Mouse (Mus musculus) forelimb bud, embryonic 11.5 days (tissue): ENCODE data around the gene Kif19a.

Experiments used
- DNase-seq: peaks from one replicate; pipeline ENCODE4 v3.0.0-alpha.2; 2012; ENCODE audit warnings: low read depth, low spot score

The Kif19a gene

GRCm38 (mm10) chr11:114807686-114808427 is 42.7 kb downstream of the Kif19a start:
- DNase-seq = no peak

DNA sequence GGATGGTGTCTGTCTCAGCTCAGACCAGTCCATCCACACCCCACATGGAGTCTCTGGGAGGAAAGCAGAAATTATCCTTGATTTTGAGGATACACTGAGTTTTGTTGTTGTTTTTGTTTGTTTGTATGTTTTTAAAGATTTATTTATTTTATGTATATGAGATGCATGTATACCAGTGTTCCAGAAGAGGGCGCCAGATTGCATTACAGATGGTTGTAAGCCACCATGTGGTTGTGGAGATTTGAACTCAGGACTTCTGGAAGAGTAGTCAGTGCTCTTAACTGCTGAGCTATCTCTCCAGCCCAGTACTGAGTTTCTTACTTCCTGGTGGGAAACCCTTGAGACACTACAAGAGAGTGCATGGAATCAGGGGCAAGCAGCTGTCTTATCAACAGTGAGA is 44.2 kb downstream of the Kif19a start:
- DNase-seq = no peak

GRCm38 (mm10) chr11:114810344-114810743 is 45.2 kb downstream of the Kif19a start:
- no peak for DNase-seq

- peak; percentile 90 for DNase-seq
Measured at GRCm38 (mm10) chr11:114812731-114813240, 47.6 kb downstream of the Kif19a start.

DNA sequence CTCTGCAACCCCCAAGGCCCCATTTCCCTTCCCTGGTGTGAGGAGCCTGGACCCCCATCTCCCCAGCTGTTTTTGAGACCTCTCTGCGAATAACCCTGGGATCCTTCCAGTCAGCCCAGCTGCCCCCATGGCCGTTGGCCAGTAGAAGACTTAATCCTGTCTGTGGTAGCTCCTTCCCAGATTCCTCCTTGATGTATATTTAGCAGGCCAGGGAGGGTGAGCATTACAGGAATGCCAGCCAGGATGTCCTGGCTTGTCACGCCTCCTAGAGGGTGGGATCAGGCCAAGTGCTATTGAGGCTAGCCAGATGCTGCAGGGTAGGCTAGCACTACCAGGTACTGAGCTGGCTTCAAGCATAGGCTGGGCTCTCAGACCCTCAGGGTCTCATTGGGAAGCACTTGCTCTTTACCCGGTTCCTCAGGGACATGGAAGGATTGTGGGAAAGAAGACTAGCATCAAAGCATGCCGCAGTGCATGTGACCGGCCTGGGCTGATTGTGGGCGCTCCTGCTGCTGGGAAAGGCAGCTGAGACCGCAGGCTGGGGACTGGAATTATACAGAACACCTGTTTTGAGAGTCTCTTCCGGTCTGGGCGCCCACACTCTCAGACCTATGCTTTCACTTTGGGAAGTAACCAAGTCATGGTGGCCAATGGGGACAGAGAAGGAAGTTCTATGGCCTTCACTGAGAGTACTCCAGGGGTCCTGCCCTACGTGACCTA is 49.8 kb downstream of the Kif19a start:
- no peak for DNase-seq

GRCm38 (mm10) chr11:114816934-114817333 is 51.7 kb downstream of the Kif19a start:
- no peak for DNase-seq

DNA sequence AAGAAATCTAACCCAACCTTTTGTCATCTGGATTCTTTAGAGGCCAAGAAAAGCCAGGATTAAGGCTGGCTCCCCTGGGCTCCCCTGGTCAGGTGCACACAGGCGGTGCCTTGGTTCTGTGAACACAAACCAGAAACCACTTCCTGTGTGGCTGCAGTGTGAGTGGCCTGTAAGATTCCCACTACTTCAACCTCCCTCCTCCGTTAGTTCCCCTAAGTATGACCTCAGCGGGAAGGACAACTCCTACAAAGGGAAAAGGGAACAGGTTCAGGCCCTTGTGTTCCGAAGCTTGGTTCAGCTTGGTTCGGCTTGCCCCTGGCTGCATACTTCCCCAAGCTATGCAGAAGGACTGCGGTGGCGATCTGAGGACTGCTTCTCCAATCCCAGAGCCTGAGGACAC is 53.0 kb downstream of the Kif19a start:
- no peak for DNase-seq

- DNase-seq = no peak
Measured at GRCm38 (mm10) chr11:114819110-114819509, 53.9 kb downstream of the Kif19a start.

GRCm38 (mm10) chr11:114820444-114820843 is 55.3 kb downstream of the Kif19a start:
- DNase-seq = no peak

DNA sequence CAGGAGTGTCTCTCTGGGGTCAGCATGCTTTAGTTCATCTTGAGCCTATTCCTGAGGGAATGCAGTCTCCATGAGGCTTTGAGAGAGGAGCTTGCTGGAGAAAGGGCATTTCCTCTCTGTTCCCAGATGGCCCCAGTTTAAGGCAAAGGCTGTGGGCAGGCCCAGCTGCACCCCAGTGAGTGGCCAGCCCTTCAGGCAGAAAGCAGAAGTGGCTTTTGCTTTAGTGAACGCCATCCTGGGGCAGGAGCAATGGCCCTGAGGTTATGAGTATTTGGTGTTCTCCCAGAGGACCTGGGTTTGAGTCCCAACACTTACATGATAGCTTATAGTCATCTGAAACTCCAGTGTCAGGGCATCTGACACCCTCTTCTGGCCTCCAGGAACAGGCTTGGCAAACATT is 56.1 kb downstream of the Kif19a start:
- no peak for DNase-seq

DNA sequence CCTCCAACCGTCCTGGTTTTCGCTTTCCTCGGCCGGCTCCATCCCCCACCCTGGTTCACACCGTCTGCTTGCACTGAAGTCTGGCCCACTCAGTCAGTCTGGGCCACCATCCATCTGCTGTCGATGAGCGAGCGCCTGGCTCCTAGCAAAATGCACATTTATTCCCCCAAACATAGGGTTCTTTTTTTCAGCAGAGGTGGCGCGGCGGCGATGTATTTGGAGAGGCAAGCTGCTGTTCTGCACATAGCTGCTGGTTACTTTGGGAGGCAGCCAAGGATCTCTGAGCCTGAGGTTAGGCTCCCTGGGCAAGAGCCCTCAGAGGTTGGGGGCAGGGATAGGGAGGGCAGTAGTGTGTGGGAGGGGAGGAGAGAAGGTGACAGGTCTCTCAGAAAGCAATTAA is 57.5 kb downstream of the Kif19a start:
- no peak for DNase-seq

- DNase-seq = no peak
Measured at GRCm38 (mm10) chr11:114823199-114823725, 58.1 kb downstream of the Kif19a start.

GRCm38 (mm10) chr11:114826686-114827085 is 61.5 kb downstream of the Kif19a start:
- DNase-seq = no peak

DNA sequence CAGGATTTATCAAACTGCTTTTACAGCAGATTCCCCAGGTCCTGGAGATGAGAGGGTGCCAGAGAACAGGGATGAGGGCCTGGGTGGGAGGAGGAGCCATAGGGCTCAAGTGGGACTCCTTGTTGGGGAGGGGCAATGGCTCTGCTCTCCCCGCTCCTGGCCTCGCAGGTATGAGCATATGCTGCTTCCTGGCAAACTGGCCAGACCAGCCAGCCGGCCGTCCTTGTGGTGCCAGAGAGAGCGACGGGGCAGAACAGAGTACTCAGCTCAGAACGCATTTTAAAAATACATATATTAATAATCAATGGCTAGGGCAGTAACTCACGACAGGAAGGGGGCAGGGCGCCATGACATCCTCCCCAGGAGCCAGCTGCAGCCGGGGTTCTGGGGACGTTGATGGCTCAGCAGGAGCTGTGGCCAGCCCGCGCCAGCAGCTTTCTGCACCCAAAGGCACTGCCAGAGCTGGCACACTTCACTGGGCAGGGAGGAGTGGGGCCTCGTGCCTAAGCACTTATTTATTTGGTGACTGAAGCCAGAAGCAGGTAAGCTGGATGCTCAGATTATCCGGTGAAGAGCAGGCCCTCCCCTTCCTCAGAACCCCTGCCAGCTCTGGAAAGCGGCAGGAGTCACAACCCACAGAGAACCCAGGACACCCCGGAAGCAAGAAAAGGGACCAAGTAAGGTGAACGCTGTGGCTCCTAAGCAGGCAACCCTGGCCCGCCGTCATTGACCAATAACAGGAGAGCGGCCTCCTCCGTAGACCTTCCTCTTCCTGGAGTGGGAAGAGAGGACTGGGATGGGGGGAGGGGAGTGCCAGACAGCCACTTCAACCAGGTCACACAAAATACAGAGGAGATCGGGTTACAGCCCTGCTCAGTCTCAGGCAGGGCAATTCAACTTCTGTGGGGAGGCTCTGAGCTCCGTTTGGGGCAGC is 64.6 kb downstream of the Kif19a start:
- peak; percentile 93 for DNase-seq

- no peak for DNase-seq
Measured at GRCm38 (mm10) chr11:114830433-114830773, 65.2 kb downstream of the Kif19a start.

DNA sequence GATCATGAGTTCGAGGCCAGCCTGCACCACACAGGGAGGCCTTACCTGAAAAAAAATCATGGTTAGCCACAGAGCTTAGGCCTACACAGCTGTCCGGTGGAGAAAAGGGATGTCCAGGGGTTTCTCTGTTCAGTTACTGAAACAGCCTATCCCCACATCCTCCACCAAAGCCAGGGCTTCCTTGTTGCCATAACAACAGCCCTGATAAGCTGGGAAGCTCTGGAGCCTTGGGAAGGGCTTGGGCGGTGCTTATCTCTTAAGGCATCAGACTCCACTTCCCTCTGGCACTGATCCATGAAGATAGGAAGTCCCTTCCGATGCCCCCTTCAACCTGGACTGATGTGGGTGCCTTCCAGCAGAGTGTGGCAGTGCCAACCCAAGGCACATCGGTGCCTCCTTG is 68.0 kb downstream of the Kif19a start:
- DNase-seq = no peak
